24 mouse cellular contexts compared by ENCODE assay signal in the genomic region with DNA sequence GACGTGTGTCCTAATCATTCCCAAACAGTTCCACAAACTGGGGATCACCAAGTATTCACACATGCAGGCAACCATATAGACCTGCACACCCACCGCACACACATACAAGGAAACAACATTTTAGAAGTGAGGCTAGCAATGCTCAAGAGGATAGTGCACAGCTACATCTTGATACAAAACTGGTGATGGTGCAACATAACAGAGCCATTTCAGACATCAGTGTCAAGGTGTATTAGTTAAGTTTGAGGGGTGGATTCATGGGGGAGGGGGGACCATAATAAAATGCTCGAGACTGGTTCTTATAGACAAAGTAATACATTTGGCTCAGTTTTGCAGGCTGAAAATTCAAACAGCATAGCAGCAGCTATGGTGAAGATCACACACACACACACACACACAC. TPM values are rescaled to one million over a fixed set of nuclear protein-coding genes. Genes with fewer than 3 reads are reported as not detected.
DNase-seq lines count a peak whose midpoint lies in the region; ATAC-seq and TF ChIP-seq lines count a peak whose summit lies in the region.
"Had no signal": no experiment of that assay in that cellular context is flagged by ENCODE, and none has a peak within 500 bp of the region (broad histone marks: within the 10 kb centered on the region; RNA-seq: fewer than 3 reads in every experiment).

No protein-coding gene starts in this region.

- 76% methylated on average over 3 of the region's 3 CpGs for WGBS in liver, embryonic 11.5 days
- WGBS in liver, embryonic 12.5 days (ENCODE audit: insufficient replicate concordance), result 62% methylated on average over 3 of the region's 3 CpGs
- WGBS in liver, postnatal 0 days (ENCODE audit: insufficient replicate concordance), result 60% methylated on average over 3 of the region's 3 CpGs

- H3K9ac ChIP-seq in liver, embryonic 11.5 days (ENCODE audit: low read depth, low read length), result no peak overlapping the region
- H3K9ac ChIP-seq in liver, embryonic 12.5 days, result peak overlapping the region; percentile 55
- no peak overlapping the region; the same call in 1 of the 2 replicates for H3K9ac ChIP-seq in liver, postnatal 0 days (replicated peaks)
- H3K9ac ChIP-seq: forebrain, embryonic 13.5 days; heart, embryonic 15.5 days; midbrain, embryonic 15.5 days; neural tube, embryonic 12.5 days had no signal

- H3K9me3 ChIP-seq in liver, embryonic 11.5 days (ENCODE audit: control insufficient read depth, low read length), result no peaks in the 10 kb centered on the region
- no peaks in the 10 kb centered on the region for H3K9me3 ChIP-seq in liver, embryonic 12.5 days (replicated peaks)
- H3K9me3 ChIP-seq in liver, postnatal 0 days (ENCODE audit: low read length), result no peaks in the 10 kb centered on the region
- H3K9me3 ChIP-seq: forebrain, embryonic 13.5 days; heart, embryonic 10.5 days; heart, embryonic 15.5 days; midbrain, embryonic 15.5 days; neural tube, embryonic 12.5 days had no signal

- peaks cover 2% of the 10 kb centered on the region; the same call in 1 of the 2 replicates for H3K4me1 ChIP-seq in liver, embryonic 11.5 days (replicated peaks; ENCODE audit: control insufficient read depth, insufficient read depth, low read length)
- H3K4me1 ChIP-seq in liver, embryonic 12.5 days, result peaks cover 47% of the 10 kb centered on the region
- H3K4me1 ChIP-seq in liver, postnatal 0 days (ENCODE audit: insufficient read depth), result peaks cover 17% of the 10 kb centered on the region
- H3K4me1 ChIP-seq: heart, embryonic 10.5 days; neural tube, embryonic 12.5 days had no signal

- no peak for ATAC-seq in liver, embryonic 11.5 days (replicated peaks; ENCODE audit: low FRiP score)
- no peak for ATAC-seq in liver, embryonic 12.5 days
- ATAC-seq in liver, postnatal 0 days, result no peak
- ATAC-seq: forebrain, embryonic 13.5 days; hindbrain, embryonic 16.5 days; midbrain, embryonic 15.5 days; Patski had no signal

- DNase-seq in liver, embryonic 11.5 days (ENCODE audit: low spot score), result no peak
- DNase-seq in liver, result no peak
- peak; percentile 36 for DNase-seq in CD4-positive helper T cell, adult 2 months (ENCODE audit: low read depth, low spot score)
- no peak for DNase-seq in liver, postnatal 0 days
- no peak for DNase-seq in cerebellum, adult 11-12 months
- DNase-seq in lung, postnatal 4 days, result no peak
- DNase-seq: adrenal gland, postnatal 10 days; embryo, embryonic 11 days; gastrocnemius, postnatal 25 days; heart, adult 11 months; kidney, adult 8-10 months; kidney, postnatal 14 days; layer of hippocampus, adult 9-11 months; lung, postnatal 36 days; right cerebral cortex, postnatal 4 days had no signal

- no peak for TF ChIP-seq CTCF in liver, postnatal 0 days (IDR thresholded peaks at IDR 0.05; ENCODE audit: low read depth)

- no peak overlapping the region for H3K27ac ChIP-seq in liver, embryonic 11.5 days (ENCODE audit: low read depth, low read length)
- peak overlapping the region; percentile 70 for H3K27ac ChIP-seq in liver, embryonic 12.5 days
- no peak overlapping the region for H3K27ac ChIP-seq in liver, postnatal 0 days (ENCODE audit: low read depth)
- H3K27ac ChIP-seq: forebrain, embryonic 13.5 days; heart, embryonic 10.5 days; heart, embryonic 15.5 days; midbrain, embryonic 15.5 days; neural tube, embryonic 12.5 days; stomach, postnatal 0 days had no signal

- H3K4me2 ChIP-seq in liver, embryonic 11.5 days, result peak overlapping the region; percentile 56
- peak overlapping the region; percentile 70 for H3K4me2 ChIP-seq in liver, embryonic 12.5 days
- H3K4me2 ChIP-seq in liver, postnatal 0 days (ENCODE audit: low read depth, low read length), result peak overlapping the region; percentile 55
- H3K4me2 ChIP-seq: forebrain, embryonic 13.5 days; heart, embryonic 15.5 days; midbrain, embryonic 15.5 days; neural tube, embryonic 12.5 days had no signal

- TF ChIP-seq EP300 in liver, postnatal 0 days (IDR thresholded peaks at IDR 0.05; ENCODE audit: low read depth), result no peak

- no peaks in the 10 kb centered on the region for H3K36me3 ChIP-seq in liver, embryonic 11.5 days (ENCODE audit: control insufficient read depth, insufficient read depth, low read length)
- no peaks in the 10 kb centered on the region for H3K36me3 ChIP-seq in liver, embryonic 12.5 days
- H3K36me3 ChIP-seq in liver, postnatal 0 days (replicated peaks; ENCODE audit: insufficient read depth, low read length), result no peaks in the 10 kb centered on the region
- H3K36me3 ChIP-seq: heart, embryonic 10.5 days; heart, embryonic 15.5 days; midbrain, embryonic 15.5 days; neural tube, embryonic 12.5 days had no signal

- no peak overlapping the region; the same call in 1 of the 2 replicates for H3K4me3 ChIP-seq in liver, embryonic 11.5 days (ENCODE audit: low read depth, low read length)
- H3K4me3 ChIP-seq in liver, embryonic 12.5 days, result peak overlapping the region; percentile 41
- H3K4me3 ChIP-seq in liver, postnatal 0 days (ENCODE audit: low read depth, low read length), result no peak overlapping the region
- H3K4me3 ChIP-seq: forebrain, embryonic 13.5 days; heart, embryonic 10.5 days; heart, embryonic 15.5 days; midbrain, embryonic 15.5 days; neural tube, embryonic 12.5 days had no signal

- H3K27me3 ChIP-seq in liver, embryonic 11.5 days (replicated peaks; ENCODE audit: control insufficient read depth, insufficient read depth, low read length), result no peaks in the 10 kb centered on the region
- H3K27me3 ChIP-seq in liver, embryonic 12.5 days (replicated peaks), result peaks cover 7% of the 10 kb centered on the region; the same call in 1 of the 2 replicates
- no peaks in the 10 kb centered on the region for H3K27me3 ChIP-seq in liver, postnatal 0 days (ENCODE audit: insufficient read depth, low read length)
- H3K27me3 ChIP-seq: Patski had no signal

RNA-seq across cellular contexts. Expression of gene Vps13a, which starts 2.8 kb away (rescaled TPM):
- polyA plus RNA-seq in liver, embryonic 11.5 days (2014; fragmentation: Nextera tagmentation; extraction: Ambion mirVana), result 14.1 and 19.4 TPM in 2 replicates
- 10.0 and 10.8 TPM in 2 replicates for polyA plus RNA-seq in liver, embryonic 12.5 days (2016; fragmentation: Nextera tagmentation; extraction: Ambion mirVana)
- 5.4 and 6.2 TPM in 2 replicates for polyA plus RNA-seq in liver, postnatal 0 days (2015; fragmentation: Nextera tagmentation; extraction: Ambion mirVana)
